Mouse (Mus musculus): Measurements from ENCODE around the gene Ipo13.

The Ipo13 gene

DNA sequence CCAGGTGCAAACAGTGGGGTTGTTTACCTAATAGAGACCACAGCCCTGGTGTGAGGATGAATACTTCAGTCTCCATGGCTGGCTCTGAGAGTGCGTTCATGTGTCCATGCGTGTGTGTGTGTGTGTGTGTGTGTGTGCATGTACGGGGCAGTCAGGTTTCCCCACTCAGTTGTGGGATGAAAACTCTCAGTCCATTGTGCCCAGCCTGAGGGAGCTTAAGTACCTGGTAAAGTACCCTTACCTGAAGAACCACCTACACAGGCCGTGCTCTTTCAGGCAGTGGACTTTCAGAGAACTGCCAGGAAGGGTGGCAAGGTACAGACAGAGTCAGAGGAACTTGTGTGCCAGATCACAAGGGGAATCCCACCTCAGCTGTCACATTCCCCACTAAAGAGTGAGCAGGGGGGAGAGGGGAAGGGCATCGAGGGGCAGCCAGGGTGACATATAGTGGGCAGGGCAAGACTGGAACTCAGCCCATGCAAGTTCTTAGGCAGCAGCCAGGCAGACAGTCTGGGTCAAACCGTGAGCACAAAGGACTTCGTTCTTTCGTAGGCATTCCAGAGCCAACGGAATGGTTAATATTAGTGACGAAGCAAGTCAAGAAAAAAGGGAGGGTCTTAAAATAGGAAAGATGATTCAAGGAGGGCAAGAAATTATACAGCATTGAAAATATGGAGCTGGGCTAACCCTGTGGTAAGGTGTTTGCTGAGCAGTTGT, 62.5 kb downstream of the Ipo13 start:
- H3K36me3 ChIP-seq (ENCODE audit: insufficient read depth, low read length), result peaks cover 4% of the 10 kb centered on the region; the same call in 1 of the 2 replicates
- peaks cover 31% of the 10 kb centered on the region for H3K27me3 ChIP-seq (ENCODE audit: insufficient read depth, low read length)
- peaks cover 17% of the 10 kb centered on the region for H3K4me1 ChIP-seq (replicated peaks; ENCODE audit: low read depth, low read length)
- no peaks in the 10 kb centered on the region for H3K9me3 ChIP-seq (ENCODE audit: low read length)
- no peak overlapping the region for H3K4me3 ChIP-seq (replicated peaks; ENCODE audit: low read length)
- TF ChIP-seq NANOG (IDR thresholded peaks at IDR 0.05; ENCODE audit: borderline replicate concordance, low read length), result no peak
- TF ChIP-seq CTCF (conservative IDR thresholded peaks at IDR 0.05; ENCODE audit: low read length), result no peak
- no peak for TF ChIP-seq POU5F1 (IDR thresholded peaks at IDR 0.05; ENCODE audit: borderline replicate concordance, low read length)

DNA sequence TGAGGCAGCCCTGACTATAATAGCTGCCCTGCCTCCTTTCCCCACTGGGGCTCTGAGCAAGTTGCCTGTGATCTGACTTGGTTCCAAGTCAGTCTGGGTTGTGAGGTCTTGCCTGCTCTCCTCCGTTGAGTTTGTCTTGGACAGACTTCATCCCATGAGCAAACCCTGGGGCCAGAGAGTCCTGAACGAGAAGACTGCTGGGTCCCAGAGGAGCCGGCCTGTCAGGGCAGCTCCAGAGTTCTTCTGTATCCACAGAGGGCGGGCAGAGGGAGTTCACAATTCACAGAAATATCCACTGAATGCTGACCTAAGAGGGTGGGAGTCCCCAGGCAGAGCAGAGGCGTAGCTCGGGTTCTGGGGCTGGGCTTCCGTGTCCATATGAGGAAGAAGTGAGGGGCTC, 63.9 kb downstream of the Ipo13 start:
- no peaks in the 10 kb centered on the region for H3K9me3 ChIP-seq (ENCODE audit: low read length)
- H3K36me3 ChIP-seq (ENCODE audit: insufficient read depth, low read length), result peaks cover 8% of the 10 kb centered on the region
- H3K27me3 ChIP-seq (ENCODE audit: insufficient read depth, low read length), result peaks cover 35% of the 10 kb centered on the region
- TF ChIP-seq NANOG (IDR thresholded peaks at IDR 0.05; ENCODE audit: borderline replicate concordance, low read length) (no peak), CTCF (conservative IDR thresholded peaks at IDR 0.05; ENCODE audit: low read length) (no peak)
- H3K4me3 ChIP-seq (replicated peaks; ENCODE audit: low read length), result no peak overlapping the region
- peaks cover 7% of the 10 kb centered on the region for H3K4me1 ChIP-seq (replicated peaks; ENCODE audit: low read depth, low read length)

DNA sequence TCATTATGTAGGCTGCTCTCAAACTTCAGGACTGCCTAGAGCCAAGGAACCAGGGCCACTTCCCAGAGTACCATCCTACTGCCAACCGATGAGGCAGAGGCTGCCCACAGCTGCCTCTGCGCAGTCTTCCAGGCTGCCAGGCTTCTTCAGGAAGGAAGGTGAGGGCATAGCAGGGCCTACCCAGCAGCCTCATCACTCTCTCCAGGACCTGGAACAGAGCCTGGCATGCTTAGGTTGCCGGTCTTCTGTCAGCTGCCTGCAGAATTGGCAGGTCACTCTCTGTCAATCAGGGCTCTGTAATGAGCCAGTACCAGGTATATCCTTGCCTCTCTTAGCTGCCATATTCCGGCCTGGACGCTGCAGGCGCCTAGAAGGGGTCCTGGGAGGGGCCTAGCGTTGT, 64.6 kb downstream of the Ipo13 start:
- Histone ChIP-seq H3K27me3 (ENCODE audit: insufficient read depth, low read length) (peaks cover 34% of the 10 kb centered on the region), H3K36me3 (ENCODE audit: insufficient read depth, low read length) (peaks cover 15% of the 10 kb centered on the region), H3K9me3 (ENCODE audit: low read length) (no peaks in the 10 kb centered on the region), H3K4me1 (replicated peaks; ENCODE audit: low read depth, low read length) (peaks cover 7% of the 10 kb centered on the region), H3K4me3 (replicated peaks; ENCODE audit: low read length) (no peak overlapping the region)
- TF ChIP-seq CTCF (conservative IDR thresholded peaks at IDR 0.05; ENCODE audit: low read length), result no peak
- TF ChIP-seq NANOG (IDR thresholded peaks at IDR 0.05; ENCODE audit: borderline replicate concordance, low read length), result no peak
- no peak for TF ChIP-seq POU5F1 (IDR thresholded peaks at IDR 0.05; ENCODE audit: borderline replicate concordance, low read length)

DNA sequence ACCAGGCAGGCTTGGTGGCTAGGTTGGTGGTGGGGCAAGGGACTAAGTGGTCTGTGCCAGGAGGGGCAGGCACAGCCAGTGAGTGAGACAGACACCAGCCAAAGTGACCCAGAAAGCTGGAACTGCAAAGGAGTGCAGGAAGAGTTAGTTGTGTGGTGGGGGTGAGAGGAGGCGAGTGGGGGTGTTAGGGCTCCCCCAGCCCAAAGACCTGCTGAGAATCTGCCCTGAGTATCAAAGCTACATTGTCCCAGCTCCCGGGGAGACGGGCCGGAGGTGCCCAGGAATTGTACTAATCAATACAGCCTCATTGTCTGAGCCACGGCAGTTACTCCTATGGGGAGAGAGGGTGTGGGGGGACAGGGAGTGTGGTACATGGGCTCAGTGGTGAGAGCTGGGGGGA, 65.3 kb downstream of the Ipo13 start:
- Histone ChIP-seq H3K27me3 (ENCODE audit: insufficient read depth, low read length) (peaks cover 40% of the 10 kb centered on the region), H3K4me1 (replicated peaks; ENCODE audit: low read depth, low read length) (peaks cover 7% of the 10 kb centered on the region), H3K36me3 (ENCODE audit: insufficient read depth, low read length) (peaks cover 15% of the 10 kb centered on the region), H3K4me3 (replicated peaks; ENCODE audit: low read length) (no peak overlapping the region), H3K9me3 (ENCODE audit: low read length) (no peaks in the 10 kb centered on the region)
- TF ChIP-seq NANOG (IDR thresholded peaks at IDR 0.05; ENCODE audit: borderline replicate concordance, low read length) (no peak), POU5F1 (IDR thresholded peaks at IDR 0.05; ENCODE audit: borderline replicate concordance, low read length) (no peak), CTCF (conservative IDR thresholded peaks at IDR 0.05; ENCODE audit: low read length) (no peak)

DNA sequence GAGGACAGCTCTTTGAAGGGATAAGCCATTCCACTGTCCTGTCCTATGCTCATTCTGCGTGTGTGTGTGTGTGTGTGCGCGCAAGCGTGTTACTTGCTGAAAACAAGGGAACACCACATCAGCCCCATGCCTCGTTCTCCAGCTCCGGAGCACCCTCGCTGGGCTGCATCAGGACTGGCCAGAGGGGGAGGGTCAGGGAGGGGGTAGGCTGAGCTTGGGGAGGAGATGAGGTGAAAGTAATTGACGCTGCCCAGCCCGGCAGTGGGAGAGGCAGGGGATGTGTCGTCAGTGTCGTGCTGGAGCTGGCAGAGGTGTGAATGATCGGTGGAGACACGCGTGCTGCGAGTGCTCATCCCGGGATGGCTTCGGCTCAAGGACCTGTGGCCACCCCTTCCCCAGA, 65.7 kb downstream of the Ipo13 start:
- H3K4me1 ChIP-seq (replicated peaks; ENCODE audit: low read depth, low read length), result peaks cover 7% of the 10 kb centered on the region
- peaks cover 42% of the 10 kb centered on the region for H3K27me3 ChIP-seq (ENCODE audit: insufficient read depth, low read length)
- TF ChIP-seq NANOG (IDR thresholded peaks at IDR 0.05; ENCODE audit: borderline replicate concordance, low read length) (no peak), CTCF (conservative IDR thresholded peaks at IDR 0.05; ENCODE audit: low read length) (no peak), POU5F1 (IDR thresholded peaks at IDR 0.05; ENCODE audit: borderline replicate concordance, low read length) (no peak)
- no peak overlapping the region for H3K4me3 ChIP-seq (replicated peaks; ENCODE audit: low read length)
- H3K9me3 ChIP-seq (ENCODE audit: low read length), result no peaks in the 10 kb centered on the region
- peaks cover 15% of the 10 kb centered on the region for H3K36me3 ChIP-seq (ENCODE audit: insufficient read depth, low read length)

DNA sequence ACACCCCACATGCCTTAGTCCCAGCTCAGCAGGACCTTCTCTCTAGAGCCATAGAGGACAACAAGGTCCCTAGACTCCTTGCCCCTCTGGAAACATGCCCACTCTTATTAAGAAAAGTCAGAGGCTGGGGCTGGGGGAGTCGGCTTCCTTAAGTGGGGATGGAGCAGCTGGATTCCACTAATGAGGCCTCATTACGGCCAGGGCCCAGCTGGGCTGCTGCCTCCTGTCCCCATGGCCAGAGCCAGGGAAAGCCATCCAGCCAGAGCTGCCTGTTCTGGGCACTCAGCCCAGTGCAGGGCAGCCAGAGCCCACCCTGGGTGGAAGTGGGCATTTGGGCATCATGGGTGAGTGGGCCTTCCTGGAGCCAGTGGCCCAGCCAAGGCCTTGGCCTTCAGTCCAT, 67.8 kb downstream of the Ipo13 start:
- TF ChIP-seq POU5F1 (IDR thresholded peaks at IDR 0.05; ENCODE audit: borderline replicate concordance, low read length), result no peak
- no peak for TF ChIP-seq NANOG (IDR thresholded peaks at IDR 0.05; ENCODE audit: borderline replicate concordance, low read length)
- Histone ChIP-seq H3K36me3 (ENCODE audit: insufficient read depth, low read length) (peaks cover 15% of the 10 kb centered on the region), H3K27me3 (ENCODE audit: insufficient read depth, low read length) (peaks cover 50% of the 10 kb centered on the region), H3K4me1 (replicated peaks; ENCODE audit: low read depth, low read length) (peaks cover 7% of the 10 kb centered on the region), H3K4me3 (replicated peaks; ENCODE audit: low read length) (no peak overlapping the region), H3K9me3 (ENCODE audit: low read length) (no peaks in the 10 kb centered on the region)

DNA sequence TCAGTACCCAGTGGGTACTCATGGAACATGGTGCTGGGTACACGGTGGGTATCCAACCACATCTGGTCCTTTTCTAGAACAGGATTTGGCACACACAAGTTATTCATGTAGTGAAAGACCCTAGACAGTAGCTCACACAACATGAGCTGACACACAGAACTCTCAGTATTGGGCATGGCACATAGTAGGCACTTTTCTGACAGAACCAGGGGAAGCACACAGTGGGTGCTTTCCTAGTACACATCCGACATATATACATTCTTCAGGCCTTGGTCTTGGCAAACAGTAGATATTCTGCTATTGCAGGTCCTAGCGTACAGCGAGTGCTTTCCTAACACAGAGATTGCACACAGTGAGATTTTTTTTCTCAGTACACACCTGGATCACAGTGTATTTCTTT, 68.5 kb downstream of the Ipo13 start:
- Histone ChIP-seq H3K4me1 (replicated peaks; ENCODE audit: low read depth, low read length) (peaks cover 7% of the 10 kb centered on the region), H3K9me3 (ENCODE audit: low read length) (no peaks in the 10 kb centered on the region), H3K27me3 (ENCODE audit: insufficient read depth, low read length) (peaks cover 50% of the 10 kb centered on the region), H3K4me3 (replicated peaks; ENCODE audit: low read length) (no peak overlapping the region), H3K36me3 (ENCODE audit: insufficient read depth, low read length) (peaks cover 15% of the 10 kb centered on the region)
- TF ChIP-seq POU5F1 (IDR thresholded peaks at IDR 0.05; ENCODE audit: borderline replicate concordance, low read length) (no peak), CTCF (conservative IDR thresholded peaks at IDR 0.05; ENCODE audit: low read length) (no peak), NANOG (IDR thresholded peaks at IDR 0.05; ENCODE audit: borderline replicate concordance, low read length) (no peak)

DNA sequence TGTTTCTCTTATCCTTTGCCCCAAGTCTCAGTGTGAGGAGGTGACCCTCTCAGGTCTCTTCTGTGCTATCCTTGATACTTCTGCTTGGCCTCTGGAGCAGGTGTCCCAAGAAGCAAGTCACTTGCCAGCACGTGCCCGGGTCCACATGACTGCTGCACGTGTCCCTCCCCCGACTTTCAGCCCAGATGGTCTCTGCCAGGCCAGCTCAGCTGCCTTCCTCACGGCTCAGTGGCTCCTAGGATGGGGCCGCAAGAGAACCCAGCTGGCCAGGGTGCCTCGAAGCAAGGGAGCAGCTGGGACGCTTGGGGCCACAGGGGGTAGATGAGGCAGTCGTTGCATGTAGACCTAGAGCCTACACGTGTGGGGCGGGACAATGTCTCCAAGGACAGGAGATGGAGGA, 69.5 kb downstream of the Ipo13 start:
- peaks cover 7% of the 10 kb centered on the region for H3K4me1 ChIP-seq (replicated peaks; ENCODE audit: low read depth, low read length)
- peaks cover 15% of the 10 kb centered on the region for H3K36me3 ChIP-seq (ENCODE audit: insufficient read depth, low read length)
- H3K27me3 ChIP-seq (ENCODE audit: insufficient read depth, low read length), result peaks cover 53% of the 10 kb centered on the region
- TF ChIP-seq NANOG (IDR thresholded peaks at IDR 0.05; ENCODE audit: borderline replicate concordance, low read length) (no peak), CTCF (conservative IDR thresholded peaks at IDR 0.05; ENCODE audit: low read length) (no peak), POU5F1 (IDR thresholded peaks at IDR 0.05; ENCODE audit: borderline replicate concordance, low read length) (no peak)
- H3K4me3 ChIP-seq (replicated peaks; ENCODE audit: low read length), result no peak overlapping the region
- no peaks in the 10 kb centered on the region for H3K9me3 ChIP-seq (ENCODE audit: low read length)

Data from E14TG2a.4 (cell line).